Mouse (Mus musculus) embryonic facial prominence, embryonic 14.5 days (tissue): ENCODE results near the gene Rlbp1. TPM values are rescaled to one million over a fixed set of nuclear protein-coding genes. Genes with fewer than 3 reads are reported as not detected.

Source experiments
- ATAC-seq: fragments of 200-750 bp; cut with Nextera tagmentation; 2 replicates; pipeline ENCODE4 v1.8.0; 2017; ENCODE audit warnings: low read depth, moderate number of reproducible peaks, moderate TSS enrichment
- DNase-seq: peaks from one replicate; pipeline ENCODE4 v3.0.0-alpha.2; 2015; ENCODE audit warnings: low spot score
- H3K27ac ChIP-seq: fragments of 300-500 bp; sonication (generic); replicated peaks from 2 replicates; pipeline ENCODE4 v1.5.1; 2014; ENCODE audit warnings: low read depth, mild to moderate bottlenecking, low read length, moderate library complexity
- H3K27me3 ChIP-seq: fragments of 300-500 bp; sonication (generic); replicated peaks from 2 replicates; pipeline ENCODE4 v1.6.1; 2014; ENCODE audit warnings: low read length; ENCODE audit not compliant: control insufficient read depth, insufficient read depth
- H3K36me3 ChIP-seq: fragments of 300-500 bp; sonication (generic); 2 replicates; pipeline ENCODE4 v1.6.1; 2014; ENCODE audit warnings: low read length, mixed read lengths; ENCODE audit not compliant: control insufficient read depth, insufficient read depth
- H3K4me1 ChIP-seq: fragments of 300-500 bp; sonication (generic); 2 replicates; pipeline ENCODE4 v1.6.1; 2014; ENCODE audit warnings: antibody characterized with exemption, low read length; ENCODE audit not compliant: control insufficient read depth, insufficient read depth
- H3K4me2 ChIP-seq: fragments of 300-500 bp; sonication (generic); 2 replicates; pipeline ENCODE4 v1.6.1; 2014; ENCODE audit warnings: low read depth, mild to moderate bottlenecking, low read length, moderate library complexity, mixed read lengths
- H3K4me3 ChIP-seq: fragments of 300-500 bp; sonication (generic); 2 replicates; pipeline ENCODE4 v1.5.1; 2014; ENCODE audit warnings: low read depth, mild to moderate bottlenecking, low read length
- H3K9ac ChIP-seq: fragments of 300-500 bp; sonication (generic); 2 replicates; pipeline ENCODE4 v1.6.1; 2014; ENCODE audit warnings: low read depth, mild to moderate bottlenecking, low read length, moderate library complexity, mixed read lengths
- H3K9me3 ChIP-seq: fragments of 300-500 bp; sonication (generic); 2 replicates; pipeline ENCODE4 v1.6.1; 2016; ENCODE audit warnings: low read length; ENCODE audit not compliant: control insufficient read depth
- WGBS: fragments of 180-500 bp; shearing (Covaris S2); extraction: QIAGEN DNeasy Blood & Tissue Kit; methylation state at CpG from one replicate; pipeline ENCODE4 v1.1.7; 2014; 5-methylcytosine and 5-hydroxymethylcytosine counted together
- polyA plus RNA-seq: library from polyadenylated mRNA; unstranded; fragments of >200 nt; fragmentation: Nextera tagmentation; extraction: Ambion mirVana; gene quantifications from 2 replicates; pipeline ENCODE4 v1.2.1, GENCODE M21; 2014

Rlbp1 gene
- polyA plus RNA-seq, result 2.5 and 3.4 TPM in 2 replicates

GRCm38 (mm10) chr7:79386422-79387133 lies at the start of gene Rlbp1:
TSS of gene Rlbp1 (minus strand) at chr7:79387048.
- Histone ChIP-seq H3K9ac (peak within 1 kb of the TSS; percentile 15; the same call in 1 of the 2 replicates), H3K36me3 (no peaks in the 10 kb centered on the region), H3K4me3 (no peak within 1 kb of the TSS), H3K4me2 (no peak within 1 kb of the TSS), H3K27ac (no peak within 1 kb of the TSS; the same call in 1 of the 2 replicates), H3K9me3 (no peaks in the 10 kb centered on the region), H3K4me1 (no peaks in the 10 kb centered on the region), H3K27me3 (no peaks in the 10 kb centered on the region)
- ATAC-seq, result peak; percentile 68
- peak; percentile 43 for DNase-seq
- WGBS, result 56% methylated on average over 16 of the region's 16 CpGs

GRCm38 (mm10) chr7:79428243-79428642 lies 41.4 kb upstream of the Rlbp1 start:
- no peak overlapping the region for H3K9ac ChIP-seq
- H3K4me1 ChIP-seq, result no peaks in the 10 kb centered on the region
- no peaks in the 10 kb centered on the region for H3K36me3 ChIP-seq
- no peak overlapping the region for H3K4me3 ChIP-seq
- no peak overlapping the region for H3K27ac ChIP-seq
- no peak for DNase-seq
- WGBS, result 48% methylated on average over 5 of the region's 5 CpGs
- no peaks in the 10 kb centered on the region for H3K27me3 ChIP-seq
- H3K9me3 ChIP-seq, result no peaks in the 10 kb centered on the region
- no peak overlapping the region for H3K4me2 ChIP-seq
- no peak for ATAC-seq

GRCm38 (mm10) chr7:79425804-79426203 lies 39.0 kb upstream of the Rlbp1 start:
- no peak overlapping the region for H3K9ac ChIP-seq
- ATAC-seq (no peak), DNase-seq (no peak)
- no peak overlapping the region for H3K4me2 ChIP-seq
- H3K27ac ChIP-seq, result no peak overlapping the region
- H3K4me3 ChIP-seq, result no peak overlapping the region
- no peaks in the 10 kb centered on the region for H3K9me3 ChIP-seq
- no peaks in the 10 kb centered on the region for H3K36me3 ChIP-seq
- H3K27me3 ChIP-seq, result no peaks in the 10 kb centered on the region
- 88% methylated on average over 10 of the region's 10 CpGs for WGBS
- H3K4me1 ChIP-seq, result no peaks in the 10 kb centered on the region

DNA sequence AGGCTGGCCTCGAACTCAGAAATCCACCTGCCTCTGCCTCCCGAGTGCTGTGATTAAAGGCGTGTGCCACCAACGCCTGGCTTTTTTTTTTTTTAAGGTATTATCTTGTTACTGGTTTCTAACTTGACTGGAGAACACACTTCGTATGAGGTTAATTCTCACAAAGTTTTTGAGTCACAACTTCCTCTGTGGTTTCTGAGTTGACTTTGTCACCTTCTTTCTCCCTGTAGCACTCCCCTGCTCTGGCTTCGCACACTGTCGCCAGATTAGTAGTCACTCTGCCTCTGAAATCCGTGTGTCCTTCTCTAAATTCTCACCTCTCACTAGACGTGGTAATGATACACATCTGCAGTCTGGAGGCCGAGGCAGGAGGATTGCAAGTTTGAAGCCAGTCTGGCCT lies 36.0 kb upstream of the Rlbp1 start:
- DNase-seq (no peak), ATAC-seq (no peak)
- no peak overlapping the region for H3K4me2 ChIP-seq
- H3K4me3 ChIP-seq, result no peak overlapping the region
- no peaks in the 10 kb centered on the region for H3K4me1 ChIP-seq
- no peaks in the 10 kb centered on the region for H3K36me3 ChIP-seq
- WGBS, result 92% methylated on average over 10 of the region's 10 CpGs
- no peaks in the 10 kb centered on the region for H3K9me3 ChIP-seq
- no peak overlapping the region for H3K9ac ChIP-seq
- no peak overlapping the region for H3K27ac ChIP-seq
- no peaks in the 10 kb centered on the region for H3K27me3 ChIP-seq

DNA sequence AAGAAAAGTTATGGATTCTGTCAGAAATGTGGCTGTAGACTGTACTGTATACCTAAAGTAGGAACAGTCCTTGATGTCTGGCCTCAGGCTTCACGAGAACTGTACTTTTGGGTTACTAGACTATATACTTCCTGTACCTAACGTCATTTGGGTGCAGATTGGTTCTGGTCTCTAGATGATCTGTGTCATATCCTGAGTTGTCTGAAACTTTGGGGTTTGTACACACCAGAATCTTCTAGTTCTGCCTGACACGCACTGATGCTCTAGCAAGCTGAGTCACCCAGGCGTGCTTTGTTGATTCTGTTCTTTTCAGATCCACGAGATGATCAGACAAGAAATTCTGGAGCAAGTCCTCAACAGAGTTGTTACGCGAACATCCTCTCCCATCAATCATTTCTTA lies 33.1 kb upstream of the Rlbp1 start:
- 82% methylated on average over 7 of the region's 7 CpGs for WGBS

GRCm38 (mm10) chr7:79414449-79415375 lies 27.9 kb upstream of the Rlbp1 start:
- Histone ChIP-seq H3K36me3 (no peaks in the 10 kb centered on the region), H3K4me3 (no peak overlapping the region), H3K4me2 (no peak overlapping the region), H3K9ac (no peak overlapping the region), H3K27ac (no peak overlapping the region), H3K27me3 (no peaks in the 10 kb centered on the region), H3K4me1 (no peaks in the 10 kb centered on the region), H3K9me3 (no peaks in the 10 kb centered on the region)
- 85% methylated on average over 18 of the region's 18 CpGs for WGBS
- DNase-seq (peak; percentile 33), ATAC-seq (no peak)

More for the DNA sequence above, 33.1 kb upstream of the Rlbp1 start:
- Histone ChIP-seq H3K9me3 (no peaks in the 10 kb centered on the region), H3K27ac (no peak overlapping the region), H3K4me3 (no peak overlapping the region), H3K4me2 (no peak overlapping the region), H3K36me3 (no peaks in the 10 kb centered on the region), H3K4me1 (no peaks in the 10 kb centered on the region), H3K9ac (no peak overlapping the region), H3K27me3 (no peaks in the 10 kb centered on the region)
- ATAC-seq (no peak), DNase-seq (no peak)

GRCm38 (mm10) chr7:79400296-79400695 lies 13.4 kb upstream of the Rlbp1 start:
- no peak overlapping the region for H3K4me3 ChIP-seq
- no peaks in the 10 kb centered on the region for H3K4me1 ChIP-seq
- no peak overlapping the region for H3K4me2 ChIP-seq
- no peak for ATAC-seq
- 88% methylated on average over 3 of the region's 3 CpGs for WGBS
- no peak overlapping the region for H3K27ac ChIP-seq
- H3K36me3 ChIP-seq, result no peaks in the 10 kb centered on the region
- no peaks in the 10 kb centered on the region for H3K9me3 ChIP-seq
- DNase-seq, result no peak
- no peak overlapping the region for H3K9ac ChIP-seq
- no peaks in the 10 kb centered on the region for H3K27me3 ChIP-seq

DNA sequence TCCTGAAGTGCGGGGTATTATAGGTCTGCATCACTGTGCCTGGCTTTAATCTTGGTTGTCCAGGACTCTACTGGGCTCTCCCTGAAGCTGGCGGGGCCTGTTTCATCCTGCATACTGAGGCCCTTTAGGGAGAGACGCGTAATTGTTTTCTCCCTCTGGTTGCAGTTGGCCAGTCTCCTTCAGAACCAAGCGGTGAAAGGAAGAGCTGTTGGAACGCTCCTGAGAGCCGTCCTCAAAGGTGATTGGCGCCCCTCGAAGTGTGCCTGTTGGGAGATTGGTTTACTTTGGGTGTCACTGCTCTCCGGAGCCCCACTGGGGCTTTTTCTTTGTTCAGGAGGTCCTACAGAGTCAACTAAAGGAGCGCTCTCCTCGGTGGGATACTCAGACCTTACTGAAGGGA lies 12.1 kb upstream of the Rlbp1 start:
- Histone ChIP-seq H3K27ac (no peak overlapping the region), H3K36me3 (no peaks in the 10 kb centered on the region), H3K27me3 (no peaks in the 10 kb centered on the region), H3K9me3 (no peaks in the 10 kb centered on the region), H3K9ac (no peak overlapping the region), H3K4me2 (no peak overlapping the region), H3K4me1 (no peaks in the 10 kb centered on the region), H3K4me3 (no peak overlapping the region)
- 78% methylated on average over 12 of the region's 12 CpGs for WGBS
- ATAC-seq (no peak), DNase-seq (no peak)
